Mouse (Mus musculus) intestine, embryonic 14.5 days (tissue): ENCODE results near the gene Kmt2e. TPM values are rescaled to one million over a fixed set of nuclear protein-coding genes. Genes with fewer than 3 reads are reported as not detected.

ENCODE experiments used
- ATAC-seq: fragments of 200-750 bp; cut with Nextera tagmentation; replicated peaks from 2 replicates; pipeline ENCODE4 v1.8.0; 2017; ENCODE audit warnings: low read depth, moderate number of reproducible peaks, moderate TSS enrichment, moderate library complexity; ENCODE audit not compliant: low FRiP score, low TSS enrichment
- DNase-seq: peaks from one replicate; pipeline ENCODE4 v3.0.0-alpha.2; 2018; ENCODE audit warnings: low spot score
- H3K27ac ChIP-seq: fragments of 300-500 bp; sonication (generic); 2 replicates; pipeline ENCODE4 v1.5.1; 2014; ENCODE audit warnings: low read depth, mild to moderate bottlenecking, control low read depth
- H3K27me3 ChIP-seq: fragments of 300-500 bp; sonication (generic); replicated peaks from 2 replicates; pipeline ENCODE4 v1.6.1; 2014; ENCODE audit warnings: low read length, control low read depth; ENCODE audit not compliant: control insufficient read depth, insufficient read depth
- H3K36me3 ChIP-seq: fragments of 300-500 bp; sonication (generic); 2 replicates; pipeline ENCODE4 v1.6.1; 2014; ENCODE audit warnings: low read length, control low read depth; ENCODE audit not compliant: control insufficient read depth, insufficient read depth
- H3K4me1 ChIP-seq: fragments of 300-500 bp; sonication (generic); replicated peaks from 2 replicates; pipeline ENCODE4 v1.6.1; 2014; ENCODE audit warnings: low read length, control low read depth, mixed read lengths; ENCODE audit not compliant: control insufficient read depth, insufficient read depth
- H3K4me2 ChIP-seq: fragments of 300-500 bp; sonication (generic); 2 replicates; pipeline ENCODE4 v1.6.1; 2014; ENCODE audit warnings: low read length
- H3K4me3 ChIP-seq: fragments of 300-500 bp; sonication (generic); 2 replicates; pipeline ENCODE4 v1.5.1; 2014; ENCODE audit warnings: low read depth, low read length, control low read depth, mixed read lengths
- H3K9ac ChIP-seq: fragments of 300-500 bp; sonication (generic); 2 replicates; pipeline ENCODE4 v1.6.1; 2014; ENCODE audit warnings: mild to moderate bottlenecking, low read length
- H3K9me3 ChIP-seq: fragments of 300-500 bp; sonication (generic); 2 replicates; pipeline ENCODE4 v1.6.1; 2016; ENCODE audit warnings: low read length, control low read depth; ENCODE audit not compliant: control insufficient read depth
- WGBS: fragments of 180-500 bp; shearing (Covaris S2); extraction: QIAGEN DNeasy Blood & Tissue Kit; methylation state at CpG from one replicate; pipeline ENCODE4 v1.1.7; 2014; 5-methylcytosine and 5-hydroxymethylcytosine counted together
- polyA plus RNA-seq: library from polyadenylated mRNA; unstranded; fragments of >200 nt; fragmentation: Nextera tagmentation; extraction: Ambion mirVana; gene quantifications from 2 replicates; pipeline ENCODE4 v1.2.1, GENCODE M21; 2014

Gene Kmt2e
- polyA plus RNA-seq, 1 experiment from 2014 or later: 80.7 TPM

DNA sequence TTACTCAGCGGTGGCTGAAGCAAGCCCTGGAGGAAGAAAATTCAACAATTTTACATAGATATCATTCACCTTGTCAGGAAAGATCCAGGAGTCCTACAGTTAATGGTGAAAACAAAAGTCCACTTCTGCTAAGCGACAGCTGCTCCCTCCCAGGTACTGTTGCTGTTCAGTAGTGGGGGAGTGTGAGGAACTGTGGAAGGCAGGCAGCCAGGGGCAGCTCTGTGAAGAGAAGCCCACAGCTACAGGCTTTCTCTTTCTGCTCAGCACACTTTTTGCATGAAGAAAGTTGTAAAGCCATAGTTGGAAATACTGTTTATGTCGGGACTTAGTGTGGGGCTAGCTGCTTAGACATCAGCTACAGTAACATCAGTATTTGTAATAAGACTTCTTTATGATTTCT lies 62.2 kb downstream of the Kmt2e start:
- ATAC-seq (no peak), DNase-seq (no peak)
- no peak overlapping the region for H3K4me2 ChIP-seq
- H3K27me3 ChIP-seq: no peaks in the 10 kb centered on the region
- WGBS: 83% methylated on average over 3 of the region's 3 CpGs
- H3K27ac ChIP-seq: no peak overlapping the region
- H3K4me1 ChIP-seq: no peaks in the 10 kb centered on the region
- H3K9ac ChIP-seq: no peak overlapping the region
- no peaks in the 10 kb centered on the region for H3K9me3 ChIP-seq
- peaks cover 92% of the 10 kb centered on the region for H3K36me3 ChIP-seq
- no peak overlapping the region for H3K4me3 ChIP-seq

DNA sequence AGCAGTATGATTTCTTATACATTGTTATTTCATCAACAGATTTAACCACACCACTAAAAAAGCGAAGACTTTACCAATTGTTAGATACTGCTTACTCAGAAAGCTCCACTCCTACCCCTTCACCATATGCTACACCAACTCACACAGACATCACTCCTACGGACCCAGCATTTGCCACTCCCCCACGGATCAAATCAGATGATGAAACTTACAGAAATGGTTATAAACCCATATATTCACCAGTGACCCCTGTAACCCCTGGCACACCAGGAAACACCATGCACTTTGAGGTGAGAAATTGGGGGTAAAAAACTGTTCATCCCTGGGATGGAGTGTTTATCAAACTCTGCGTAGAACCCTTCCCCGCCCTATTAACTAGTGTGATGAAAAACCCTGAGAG lies 62.7 kb downstream of the Kmt2e start:
- Histone ChIP-seq H3K27ac (no peak overlapping the region), H3K4me3 (no peak overlapping the region), H3K27me3 (no peaks in the 10 kb centered on the region), H3K4me2 (no peak overlapping the region), H3K36me3 (peaks cover 92% of the 10 kb centered on the region), H3K4me1 (no peaks in the 10 kb centered on the region), H3K9me3 (no peaks in the 10 kb centered on the region), H3K9ac (no peak overlapping the region)
- ATAC-seq: no peak
- WGBS: 90% methylated on average over 5 of the region's 5 CpGs
- DNase-seq: no peak

DNA sequence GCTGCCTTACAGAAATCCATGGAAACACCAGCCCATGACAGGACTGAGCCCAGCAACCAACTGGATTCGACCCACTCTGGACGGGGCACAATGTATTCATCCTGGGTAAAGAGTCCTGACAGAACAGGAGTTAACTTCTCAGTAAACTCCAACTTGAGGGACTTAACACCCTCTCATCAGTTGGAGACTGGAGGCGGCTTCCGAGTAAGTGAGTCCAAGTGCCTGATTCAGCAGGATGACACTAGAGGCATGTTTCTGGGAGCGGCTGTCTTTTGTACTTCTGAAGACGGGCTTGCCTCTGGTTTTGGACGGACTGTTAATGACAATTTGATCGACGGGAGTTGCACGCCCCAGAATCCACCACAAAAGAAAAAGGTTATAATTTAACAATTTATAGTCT lies 63.7 kb downstream of the Kmt2e start:
- no peaks in the 10 kb centered on the region for H3K27me3 ChIP-seq
- H3K4me2 ChIP-seq: no peak overlapping the region
- no peak overlapping the region for H3K4me3 ChIP-seq
- DNase-seq: no peak
- H3K36me3 ChIP-seq: peaks cover 92% of the 10 kb centered on the region
- H3K9ac ChIP-seq: no peak overlapping the region
- no peak for ATAC-seq
- H3K27ac ChIP-seq: no peak overlapping the region
- H3K9me3 ChIP-seq: no peaks in the 10 kb centered on the region
- no peaks in the 10 kb centered on the region for H3K4me1 ChIP-seq
- 85% methylated on average over 10 of the region's 10 CpGs for WGBS

DNA sequence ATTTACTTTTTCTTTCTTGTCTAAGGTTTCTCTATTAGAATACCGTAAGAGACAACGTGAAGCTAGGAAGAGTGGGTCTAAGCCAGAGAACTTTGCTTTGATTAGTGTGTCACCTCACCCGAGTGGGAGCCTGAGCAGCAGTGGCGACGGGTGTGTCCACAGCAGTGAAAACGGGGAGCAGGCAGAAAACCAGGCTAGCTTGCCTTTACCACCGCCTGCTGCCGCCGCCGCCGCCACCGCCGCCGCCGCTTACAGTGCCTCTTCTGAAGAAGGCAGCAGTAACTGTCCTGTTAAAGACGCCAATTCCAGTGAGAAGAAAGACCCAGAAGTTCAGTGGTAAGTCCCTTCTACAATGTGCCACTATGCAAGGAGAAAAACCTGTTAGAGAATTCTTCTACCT lies 65.0 kb downstream of the Kmt2e start:
- peak; percentile 48 for DNase-seq
- WGBS: 95% methylated on average over 16 of the region's 16 CpGs
- H3K27me3 ChIP-seq: no peaks in the 10 kb centered on the region
- H3K4me2 ChIP-seq: no peak overlapping the region
- no peak overlapping the region for H3K4me3 ChIP-seq
- no peak overlapping the region for H3K27ac ChIP-seq
- no peak for ATAC-seq
- no peaks in the 10 kb centered on the region for H3K4me1 ChIP-seq
- peaks cover 89% of the 10 kb centered on the region for H3K36me3 ChIP-seq
- no peak overlapping the region for H3K9ac ChIP-seq
- no peaks in the 10 kb centered on the region for H3K9me3 ChIP-seq

DNA sequence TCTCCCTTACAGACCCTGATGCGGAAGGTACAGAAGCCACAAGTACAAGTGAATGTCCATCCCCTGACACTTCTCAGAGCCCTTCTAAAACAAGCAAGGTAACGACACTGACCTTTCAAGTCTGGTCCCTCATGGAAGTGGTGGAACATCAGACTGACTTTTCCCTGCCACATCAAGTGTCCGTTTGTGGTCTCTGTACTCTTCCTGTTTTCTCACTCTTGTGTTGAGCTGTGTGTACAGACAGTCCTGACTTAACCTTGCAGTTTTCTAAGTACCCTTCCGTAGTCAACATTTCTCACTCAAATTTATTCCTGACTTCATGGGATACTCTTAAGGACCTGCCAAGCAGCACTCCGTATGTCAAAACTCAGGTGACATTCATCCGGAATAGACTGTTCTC lies 66.5 kb downstream of the Kmt2e start:
- 92% methylated on average over 6 of the region's 6 CpGs for WGBS
- Histone ChIP-seq H3K9me3 (no peaks in the 10 kb centered on the region), H3K9ac (no peak overlapping the region), H3K4me1 (no peaks in the 10 kb centered on the region), H3K27ac (no peak overlapping the region), H3K4me2 (no peak overlapping the region), H3K4me3 (no peak overlapping the region), H3K27me3 (no peaks in the 10 kb centered on the region), H3K36me3 (peaks cover 92% of the 10 kb centered on the region)
- no peak for ATAC-seq
- no peak for DNase-seq

DNA sequence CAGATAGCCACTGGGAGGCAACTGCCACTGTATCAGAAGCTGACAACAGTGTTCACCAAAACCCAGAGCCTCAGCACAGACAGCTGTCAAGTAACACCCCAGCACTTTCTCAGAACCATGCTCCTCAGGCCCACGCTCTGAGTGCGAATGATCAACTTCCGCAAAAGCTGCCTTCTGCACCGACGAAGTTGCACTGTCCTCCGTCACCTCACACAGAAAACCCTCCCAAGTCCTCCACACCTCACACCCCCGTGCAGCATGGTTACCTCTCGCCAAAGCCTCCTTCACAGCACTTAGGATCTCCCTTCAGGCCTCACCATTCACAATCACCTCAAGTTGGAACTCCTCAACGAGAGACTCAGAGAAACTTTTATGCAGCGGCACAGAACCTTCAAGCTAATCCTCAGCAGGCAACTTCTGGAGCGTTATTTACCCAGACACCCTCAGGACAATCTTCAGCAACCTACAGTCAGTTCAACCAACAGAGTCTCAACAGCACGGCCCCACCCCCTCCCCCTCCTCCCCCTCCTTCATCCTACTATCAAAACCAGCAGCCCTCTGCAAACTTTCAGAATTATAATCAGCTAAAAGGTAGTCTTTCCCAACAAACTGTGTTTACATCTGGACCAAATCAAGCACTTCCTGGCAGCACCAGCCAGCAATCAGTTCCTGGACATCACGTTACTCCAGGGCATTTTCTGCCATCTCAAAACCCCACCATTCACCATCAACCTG lies 67.5 kb downstream of the Kmt2e start:
- no peak overlapping the region for H3K4me3 ChIP-seq
- no peaks in the 10 kb centered on the region for H3K27me3 ChIP-seq
- DNase-seq (peak; percentile 47), ATAC-seq (0 out of 2 replicates have a peak, but pooled peaks have one; percentile 17)
- no peak overlapping the region for H3K9ac ChIP-seq
- no peak overlapping the region for H3K4me2 ChIP-seq
- H3K4me1 ChIP-seq: no peaks in the 10 kb centered on the region
- WGBS: 72% methylated on average over 13 of the region's 13 CpGs
- H3K27ac ChIP-seq: no peak overlapping the region
- H3K36me3 ChIP-seq: peaks cover 86% of the 10 kb centered on the region
- H3K9me3 ChIP-seq: no peaks in the 10 kb centered on the region

DNA sequence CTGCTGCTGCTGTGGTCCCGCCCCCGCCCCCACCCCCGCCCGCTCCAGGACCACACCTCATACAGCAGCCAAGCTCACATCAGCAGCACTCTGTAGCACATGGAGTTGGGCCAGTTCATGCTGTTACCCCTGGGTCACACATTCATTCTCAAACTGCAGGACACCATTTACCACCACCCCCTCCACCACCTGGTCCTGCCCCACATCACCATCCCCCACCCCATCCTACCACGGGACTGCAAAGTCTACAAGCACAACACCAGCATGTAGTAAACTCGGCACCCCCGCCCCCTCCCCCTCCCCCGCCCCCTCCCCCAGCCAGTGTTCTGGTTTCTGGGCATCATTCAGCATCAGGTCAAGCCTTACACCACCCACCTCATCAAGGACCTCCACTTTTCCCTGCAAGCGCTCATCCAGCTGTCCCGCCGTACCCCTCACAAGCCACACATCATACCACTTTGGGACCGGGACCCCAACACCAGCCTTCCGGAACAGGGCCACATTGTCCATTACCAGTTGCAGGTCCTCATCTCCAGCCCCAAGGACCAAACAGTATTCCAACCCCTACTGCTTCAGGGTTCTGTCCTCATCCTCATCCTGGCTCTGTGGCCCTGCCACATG lies 68.2 kb downstream of the Kmt2e start:
- WGBS: 79% methylated on average over 13 of the region's 13 CpGs
- no peak; the same call in 1 of the 2 replicates for ATAC-seq
- H3K4me3 ChIP-seq: no peak overlapping the region
- no peak overlapping the region for H3K27ac ChIP-seq
- no peak for DNase-seq
- no peaks in the 10 kb centered on the region for H3K4me1 ChIP-seq
- H3K36me3 ChIP-seq: peaks cover 80% of the 10 kb centered on the region
- H3K27me3 ChIP-seq: no peaks in the 10 kb centered on the region
- no peak overlapping the region for H3K9ac ChIP-seq
- H3K4me2 ChIP-seq: no peak overlapping the region
- no peaks in the 10 kb centered on the region for H3K9me3 ChIP-seq

DNA sequence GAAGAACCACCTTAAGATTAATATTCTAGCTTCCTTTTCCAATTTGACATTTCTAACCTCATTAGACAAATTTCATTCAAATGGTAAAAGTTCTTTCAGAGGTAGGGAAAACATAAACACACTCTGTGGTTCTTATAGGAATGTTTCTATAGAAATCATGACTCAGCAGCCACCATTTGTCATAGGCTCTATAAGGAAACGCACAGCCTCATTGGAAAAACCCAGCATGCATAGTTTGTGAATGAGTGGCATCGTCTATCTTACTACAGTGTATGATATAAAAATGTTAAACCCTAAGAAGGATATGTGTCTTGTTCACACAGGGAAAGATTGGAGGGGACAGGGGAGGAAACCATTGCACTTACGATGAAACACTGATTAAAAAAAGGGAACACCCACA lies 71.3 kb downstream of the Kmt2e start:
- Histone ChIP-seq H3K27me3 (no peaks in the 10 kb centered on the region), H3K4me3 (no peak overlapping the region), H3K36me3 (peaks cover 68% of the 10 kb centered on the region), H3K9me3 (no peaks in the 10 kb centered on the region), H3K9ac (no peak overlapping the region), H3K27ac (no peak overlapping the region), H3K4me1 (no peaks in the 10 kb centered on the region), H3K4me2 (no peak overlapping the region)
- no peak for ATAC-seq
- no peak for DNase-seq
- WGBS: 81% methylated on average over 3 of the region's 3 CpGs

DNA sequence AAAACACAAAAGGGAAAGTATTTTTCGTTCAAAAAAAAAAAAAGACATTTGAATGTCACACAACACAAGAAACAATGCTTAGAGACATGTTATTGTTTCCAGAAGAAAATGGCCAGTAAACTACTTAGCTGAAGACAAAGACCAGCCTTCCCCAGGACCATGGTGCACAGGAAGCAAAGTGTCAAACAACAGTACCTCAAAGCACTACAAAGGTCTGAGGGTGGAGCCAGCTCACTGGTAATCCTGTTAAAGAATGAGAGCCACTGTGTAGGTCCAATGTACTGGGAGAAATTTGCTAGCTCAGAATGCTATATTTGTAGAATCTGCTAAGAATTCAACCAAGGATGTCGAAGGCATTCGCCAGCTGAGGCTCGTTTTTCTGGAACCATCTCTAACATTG lies 73.0 kb downstream of the Kmt2e start:
- Histone ChIP-seq H3K4me1 (no peaks in the 10 kb centered on the region), H3K27me3 (no peaks in the 10 kb centered on the region), H3K4me3 (no peak overlapping the region), H3K9ac (no peak overlapping the region), H3K4me2 (no peak overlapping the region), H3K27ac (no peak overlapping the region), H3K36me3 (peaks cover 63% of the 10 kb centered on the region), H3K9me3 (no peaks in the 10 kb centered on the region)
- 74% methylated on average over 4 of the region's 4 CpGs for WGBS
- ATAC-seq: no peak
- no peak for DNase-seq
